Mouse (Mus musculus): ENCODE results near the gene Hsd17b12. TPM values are rescaled to one million over a fixed set of nuclear protein-coding genes. Genes with fewer than 3 reads are reported as not detected.

Gene Hsd17b12
- total RNA-seq, 2 experiments from 2014 or later, result 70.0 to 75.3 TPM

DNA sequence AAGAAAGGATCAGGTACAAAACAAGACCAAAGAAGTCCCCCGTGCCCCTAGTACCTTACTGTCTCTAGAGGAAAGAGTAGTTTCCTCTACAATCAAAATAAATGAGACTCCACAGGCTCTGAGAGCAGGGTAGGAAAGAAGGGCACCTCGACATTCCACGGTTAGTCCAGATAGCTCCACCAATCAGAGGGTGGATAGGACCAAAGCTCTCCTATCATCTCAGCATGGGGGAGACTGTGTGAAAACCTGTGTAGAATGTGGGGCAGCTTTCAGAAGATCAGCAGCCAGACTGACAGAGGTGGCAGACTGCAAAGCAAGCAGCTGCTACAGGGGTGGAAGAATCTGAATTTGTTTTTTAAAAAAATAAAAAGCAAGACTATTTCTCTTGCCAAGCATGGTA lies 165.0 kb downstream of the Hsd17b12 start:
- no peak for DNase-seq (ENCODE audit: extremely low spot score in 1 of 2, low spot score in 2 of 2)
- no peak for TF ChIP-seq CTCF (IDR thresholded peaks at IDR 0.05)
- Histone ChIP-seq H3K27ac (no peak overlapping the region), H3K4me3 (no peak overlapping the region)
- intact Hi-C loops (cut with DNase I), result no loop called here

DNA sequence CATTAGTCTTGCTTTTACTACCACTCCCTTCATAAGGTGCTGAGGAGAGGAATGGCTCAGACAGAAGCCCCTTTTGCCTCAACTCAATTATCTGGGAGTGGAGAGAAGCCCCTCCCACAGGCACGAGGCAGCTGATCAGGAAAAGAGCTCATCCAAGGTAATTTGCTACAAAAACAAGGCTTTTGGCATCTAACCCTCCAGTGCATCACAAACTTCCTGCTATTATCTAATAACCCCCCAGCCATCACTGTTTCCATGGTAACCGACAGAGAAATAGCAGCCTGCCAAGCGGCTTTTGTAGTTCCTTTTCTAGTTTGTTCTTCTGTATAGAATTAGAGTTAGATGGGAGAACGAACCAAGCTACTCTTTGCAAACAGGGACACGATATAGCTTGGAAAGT lies 165.5 kb downstream of the Hsd17b12 start:
- no peak for TF ChIP-seq CTCF (IDR thresholded peaks at IDR 0.05)
- intact Hi-C loops (cut with DNase I), result no loop called here
- no peak overlapping the region for H3K27ac ChIP-seq
- H3K4me3 ChIP-seq, result no peak overlapping the region
- peak in 1 of 2 experiments; percentile 24 for DNase-seq (ENCODE audit: extremely low spot score in 1 of 2, low spot score in 2 of 2)

DNA sequence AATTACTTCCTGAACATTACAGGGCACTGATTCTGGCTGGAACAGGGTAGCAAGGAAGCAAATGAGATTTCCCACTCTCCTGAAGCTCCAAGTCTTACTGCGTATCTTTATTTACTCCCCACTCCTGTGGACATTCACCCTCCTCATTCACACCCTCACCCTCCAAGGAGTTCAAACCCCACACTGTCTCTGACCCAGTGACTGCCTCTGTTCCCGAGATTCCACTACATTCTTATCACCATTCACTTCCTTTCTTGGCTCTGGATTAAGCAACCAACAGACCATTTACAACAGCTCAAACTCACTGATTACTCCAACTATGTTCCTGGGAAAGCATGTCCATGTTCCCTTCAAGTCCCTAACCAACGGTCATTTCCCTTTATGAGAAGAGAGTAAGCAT lies 166.4 kb downstream of the Hsd17b12 start:
- DNase-seq (ENCODE audit: extremely low spot score in 1 of 2, low spot score in 2 of 2), result no peak
- Histone ChIP-seq H3K27ac (no peak overlapping the region), H3K4me3 (no peak overlapping the region)
- no peak for TF ChIP-seq CTCF (IDR thresholded peaks at IDR 0.05)
- intact Hi-C loops (cut with DNase I), result no loop called here

DNA sequence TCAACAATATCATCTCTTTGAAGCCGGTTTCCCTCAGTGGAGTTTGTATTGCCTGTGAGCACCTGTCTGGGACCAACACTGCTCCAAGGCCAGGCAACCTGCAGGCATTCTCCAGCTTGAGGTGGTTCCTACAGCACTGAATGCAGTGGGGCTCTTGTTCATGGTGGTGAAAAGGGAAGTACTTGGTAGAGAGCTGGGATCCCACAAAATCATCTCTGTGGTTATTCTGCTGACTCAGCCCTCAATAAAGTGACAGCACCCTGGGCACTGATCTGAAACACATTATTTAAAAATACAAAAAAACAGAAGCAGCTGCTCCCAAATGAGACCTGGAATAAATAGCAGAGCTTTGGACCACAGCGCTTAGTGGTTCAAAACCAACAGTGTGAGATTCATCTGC lies 169.3 kb downstream of the Hsd17b12 start:
- intact Hi-C loops (cut with DNase I), result no loop called here
- Histone ChIP-seq H3K27ac (no peak overlapping the region), H3K4me3 (no peak overlapping the region)
- TF ChIP-seq CTCF (IDR thresholded peaks at IDR 0.05), result no peak
- DNase-seq (ENCODE audit: extremely low spot score in 1 of 2, low spot score in 2 of 2), result no peak

Small RNA genes lying within 50 kb of the gene (microRNA-seq; reads per million reads assigned to microRNA genes)
- 0 reads per million in 2 experiments for gene Gm23630

Other genes starting within 250 kb of the Hsd17b12 start
- gene Gm13889, start 200.8 kb downstream of the Hsd17b12 start, total RNA-seq (2021), result 10 to 100 TPM; 42.4 to 63.0 TPM
- not detected for gene Gm27027, start 161.6 kb downstream of the Hsd17b12 start, total RNA-seq (2021)
- gene Alkbh3, start 147.2 kb downstream of the Hsd17b12 start, total RNA-seq (2021), result 10 to 100 TPM; 26.1 to 28.1 TPM
- gene Ttc17, start 248.7 kb upstream of the Hsd17b12 start, total RNA-seq (2021), result 10 to 100 TPM; 33.5 to 35.4 TPM

Measured in left cerebral cortex, adult 2 months (tissue).